In the genomic region with DNA sequence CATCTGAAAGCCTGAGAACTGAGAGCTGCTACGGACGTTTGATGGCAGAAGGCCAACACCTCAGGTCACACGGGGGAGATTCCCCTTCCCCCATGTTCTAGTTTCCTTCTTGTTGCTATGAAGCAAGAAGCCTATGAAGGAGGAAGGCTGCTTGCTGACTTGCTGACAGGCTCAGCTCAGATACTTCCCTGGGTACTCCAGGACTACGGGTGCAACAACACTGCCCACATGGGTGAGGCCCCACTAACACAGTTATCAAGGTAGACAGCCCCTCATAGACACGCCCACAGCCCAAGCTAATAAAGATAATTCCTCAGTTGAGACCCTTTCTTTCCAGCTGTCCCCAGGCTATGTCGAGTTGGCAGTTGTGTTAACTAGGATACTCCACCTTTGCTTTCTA, we compare ENCODE assay signal across 19 mouse cellular contexts. TPM values are rescaled to one million over a fixed set of nuclear protein-coding genes. Genes with fewer than 3 reads are reported as not detected.
DNase-seq lines count a peak whose midpoint lies in the region; ATAC-seq and TF ChIP-seq lines count a peak whose summit lies in the region.
"Had no signal": no experiment of that assay in that cellular context is flagged by ENCODE, and none has a peak within 500 bp of the region (broad histone marks: within the 10 kb centered on the region; RNA-seq: fewer than 3 reads in every experiment).

No protein-coding gene starts in this region.

- 51% methylated on average over 6 of the region's 6 CpGs for WGBS in intestine, embryonic 14.5 days
- WGBS in intestine, postnatal 0 days: 37% methylated on average over 6 of the region's 6 CpGs

- H3K9ac ChIP-seq in intestine, embryonic 14.5 days (ENCODE audit: low read length): no peak overlapping the region
- H3K9ac ChIP-seq in intestine, postnatal 0 days (ENCODE audit: low read depth, low read length): no peak overlapping the region
- H3K9ac ChIP-seq: neural tube, embryonic 13.5 days had no signal

- no peak for TF ChIP-seq CTCF in intestine, postnatal 0 days (IDR thresholded peaks at IDR 0.05; ENCODE audit: low read depth)

- no peak overlapping the region for H3K4me2 ChIP-seq in intestine, embryonic 14.5 days (ENCODE audit: low read length)
- H3K4me2 ChIP-seq in intestine, postnatal 0 days (replicated peaks; ENCODE audit: low read depth): no peak overlapping the region
- H3K4me2 ChIP-seq: neural tube, embryonic 13.5 days had no signal

- H3K36me3 ChIP-seq in intestine, embryonic 14.5 days (ENCODE audit: control insufficient read depth, insufficient read depth, low read length): no peaks in the 10 kb centered on the region
- H3K36me3 ChIP-seq in intestine, postnatal 0 days (ENCODE audit: control insufficient read depth, insufficient read depth): no peaks in the 10 kb centered on the region
- H3K36me3 ChIP-seq: neural tube, embryonic 13.5 days had no signal

- no peaks in the 10 kb centered on the region for H3K9me3 ChIP-seq in intestine, embryonic 14.5 days (ENCODE audit: control insufficient read depth, low read length)
- H3K9me3 ChIP-seq in intestine, postnatal 0 days (ENCODE audit: control insufficient read depth): no peaks in the 10 kb centered on the region
- H3K9me3 ChIP-seq: neural tube, embryonic 13.5 days had no signal

- H3K4me1 ChIP-seq in intestine, embryonic 14.5 days (replicated peaks; ENCODE audit: control insufficient read depth, insufficient read depth, low read length): no peaks in the 10 kb centered on the region
- H3K4me1 ChIP-seq in intestine, postnatal 0 days (replicated peaks; ENCODE audit: control insufficient read depth, insufficient read depth, low read length): no peaks in the 10 kb centered on the region
- H3K4me1 ChIP-seq: neural tube, embryonic 13.5 days had no signal

- H3K27ac ChIP-seq in intestine, embryonic 14.5 days (ENCODE audit: low read depth): no peak overlapping the region
- H3K27ac ChIP-seq in intestine, postnatal 0 days (ENCODE audit: low read depth, low read length): no peak overlapping the region
- H3K27ac ChIP-seq: neural tube, embryonic 13.5 days had no signal

- no peak overlapping the region for H3K4me3 ChIP-seq in intestine, embryonic 14.5 days (ENCODE audit: low read depth, low read length)
- no peak overlapping the region for H3K4me3 ChIP-seq in intestine, postnatal 0 days (ENCODE audit: low read depth, low read length)
- H3K4me3 ChIP-seq: neural tube, embryonic 13.5 days had no signal

- no peak for DNase-seq in intestine, embryonic 14.5 days (ENCODE audit: low spot score)
- peak; percentile 10 for DNase-seq in MN1 (ENCODE audit: low spot score)
- no peak for DNase-seq in retina, embryonic 14.5 days (ENCODE audit: low spot score)
- DNase-seq in urinary bladder, postnatal 25 days (ENCODE audit: low spot score): no peak
- DNase-seq: adrenal gland, postnatal 14 days; cerebellum, adult 11 months; kidney, postnatal 14 days; lung, postnatal 36 days; right cerebral cortex, adult 18-20 months; thymus, adult 2 months had no signal

- H3K27me3 ChIP-seq in intestine, embryonic 14.5 days (replicated peaks; ENCODE audit: control insufficient read depth, insufficient read depth, low read length): no peaks in the 10 kb centered on the region
- no peaks in the 10 kb centered on the region for H3K27me3 ChIP-seq in intestine, postnatal 0 days (replicated peaks; ENCODE audit: control insufficient read depth, insufficient read depth, low read length)
- H3K27me3 ChIP-seq: neural tube, embryonic 13.5 days had no signal

- peak; percentile 47; the same call in 1 of the 2 replicates for ATAC-seq in intestine, embryonic 14.5 days (replicated peaks; ENCODE audit: low FRiP score, low TSS enrichment, low read depth)
- no peak for ATAC-seq in intestine, postnatal 0 days
- ATAC-seq in hematopoietic stem cell, adult 5-6 weeks (replicated peaks in 1 of 2; ENCODE audit: insufficient read depth in 1 of 2, low FRiP score in 2 of 2, low TSS enrichment in 1 of 2, low read depth in 1 of 2, poor library complexity in 2 of 2, severe bottlenecking in 2 of 2): peak; percentile 8 to 14; a peak in 1 of 4 replicates
- ATAC-seq in megakaryocyte progenitor cell, adult 5-6 weeks (replicated peaks; ENCODE audit: poor library complexity): peak; percentile 41
- ATAC-seq: hindbrain, embryonic 16.5 days had no signal

RNA-seq across cellular contexts. Expression of gene 4930503B20Rik, which starts 2.6 kb away (rescaled TPM):
- polyA plus RNA-seq in intestine, embryonic 14.5 days (2014; fragmentation: Nextera tagmentation; extraction: Ambion mirVana): not detected in 2 replicates
- not detected in 2 replicates for polyA plus RNA-seq in intestine, postnatal 0 days (2015; fragmentation: Nextera tagmentation; extraction: Ambion mirVana)
- not detected in 2 replicates for total RNA-seq in hematopoietic stem cell, adult 5-6 weeks (2017)
- not detected in 2 replicates for total RNA-seq in megakaryocyte progenitor cell, adult 5-6 weeks (2015)
- 0.34 TPM in 1 of 2 replicates, not detected in the other for total RNA-seq in megakaryocyte progenitor cell, adult 5-6 weeks (2017)
- total RNA-seq: adrenal gland, postnatal 14 days; gastrocnemius, postnatal 4 days; layer of hippocampus, postnatal 25 days; midbrain, postnatal 0 days had no signal
- polyA plus RNA-seq: hindbrain, embryonic 16.5 days; limb, embryonic 11.5 days; midbrain, postnatal 0 days; neural tube, embryonic 13.5 days had no signal

RNA-seq across cellular contexts. Expression of gene Samd13, which starts 31.7 kb away (rescaled TPM):
- polyA plus RNA-seq in intestine, embryonic 14.5 days (2014; fragmentation: Nextera tagmentation; extraction: Ambion mirVana): 0.46 and 0.51 TPM in 2 replicates
- 0.07 and 0.14 TPM in 2 replicates for polyA plus RNA-seq in intestine, postnatal 0 days (2015; fragmentation: Nextera tagmentation; extraction: Ambion mirVana)
- total RNA-seq in hematopoietic stem cell, adult 5-6 weeks (2017): 3.2 and 5.0 TPM in 2 replicates
- total RNA-seq in megakaryocyte progenitor cell, adult 5-6 weeks (2015): 1.1 and 1.2 TPM in 2 replicates
- 0.96 and 1.5 TPM in 2 replicates for total RNA-seq in megakaryocyte progenitor cell, adult 5-6 weeks (2017)
- total RNA-seq: layer of hippocampus, postnatal 25 days had no signal
- polyA plus RNA-seq: thymus, adult 2 months had no signal

RNA-seq across cellular contexts. Expression of gene Dnase2b, which starts 38.3 kb away (rescaled TPM):
- not detected in 2 replicates for polyA plus RNA-seq in intestine, embryonic 14.5 days (2014; fragmentation: Nextera tagmentation; extraction: Ambion mirVana)
- not detected in 2 replicates for polyA plus RNA-seq in intestine, postnatal 0 days (2015; fragmentation: Nextera tagmentation; extraction: Ambion mirVana)
- not detected in 2 replicates for total RNA-seq in hematopoietic stem cell, adult 5-6 weeks (2017)
- not detected in 2 replicates for total RNA-seq in megakaryocyte progenitor cell, adult 5-6 weeks (2015)
- total RNA-seq in megakaryocyte progenitor cell, adult 5-6 weeks (2017): 0.14 TPM in 1 of 2 replicates, not detected in the other
- total RNA-seq: layer of hippocampus, postnatal 25 days; midbrain, postnatal 0 days had no signal
- polyA plus RNA-seq: hindbrain, embryonic 16.5 days; limb, embryonic 11.5 days; midbrain, postnatal 0 days; neural tube, embryonic 13.5 days; thymus, adult 2 months had no signal
